Mouse (Mus musculus) heart, postnatal 36 days (tissue): Measurements from ENCODE around the gene Asb8. TPM values are rescaled to one million over a fixed set of nuclear protein-coding genes. Genes with fewer than 3 reads are reported as not detected.

Experiments
- DNase-seq, 2 experiments: peaks; one replicate each; pipeline ENCODE4 v3.0.0; 2021 to 2022
- intact Hi-C: fragments of 180-260 bp; cut with DNase I; formaldehyde crosslinking; loops from one replicate; pipeline ENCODE4 v1.15.1; 2025
- total RNA-seq, 2 experiments: library from RNA; stranded (reverse); gene quantifications; 2 replicates each; pipeline ENCODE4 v1.2.3; 2021

The Asb8 gene
- total RNA-seq, 2 experiments from 2014 or later: 98.7 to 109 TPM

DNA sequence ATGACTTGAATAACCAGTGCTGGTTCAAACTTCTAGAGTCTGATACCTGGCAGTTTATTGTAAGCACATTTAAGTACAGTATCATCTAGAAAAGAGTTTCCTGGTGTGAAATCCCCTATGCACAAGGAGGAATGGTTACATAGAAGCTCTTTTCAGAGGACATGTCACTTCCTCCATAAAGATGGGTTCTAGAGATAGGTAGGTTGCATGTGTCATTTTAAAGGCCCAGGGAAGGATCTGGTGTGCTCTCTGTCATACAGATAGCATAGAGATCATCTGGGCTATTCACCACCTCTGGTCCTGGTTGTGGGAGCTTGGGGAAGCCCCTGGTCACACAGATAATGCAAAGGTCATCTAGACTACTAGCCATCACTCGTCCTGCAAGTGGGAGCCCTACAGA, 8.2 kb downstream of the Asb8 start:
- intact Hi-C loops: no loop called here
- DNase-seq: no peak

DNA sequence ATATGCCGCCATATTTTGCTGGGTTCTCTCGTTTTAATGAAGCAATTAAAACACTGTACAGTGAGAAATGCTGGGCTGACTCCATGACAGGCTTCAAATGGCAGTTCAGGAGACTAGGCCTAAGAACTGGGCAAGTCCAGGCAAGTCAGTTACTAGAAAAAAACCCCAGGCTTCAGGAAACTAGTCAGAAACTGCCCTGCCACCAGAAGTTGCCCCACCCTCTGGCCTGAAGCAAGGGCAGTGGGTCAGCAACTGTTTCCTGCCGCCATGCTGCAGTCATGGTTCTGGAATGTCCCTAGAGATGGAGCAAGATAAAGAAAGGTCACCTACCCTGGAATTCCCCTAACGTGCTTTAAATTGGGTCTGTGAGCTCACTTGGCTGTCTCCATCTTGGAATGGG, 9.5 kb downstream of the Asb8 start:
- intact Hi-C loops: no loop called here
- no peak for DNase-seq

DNA sequence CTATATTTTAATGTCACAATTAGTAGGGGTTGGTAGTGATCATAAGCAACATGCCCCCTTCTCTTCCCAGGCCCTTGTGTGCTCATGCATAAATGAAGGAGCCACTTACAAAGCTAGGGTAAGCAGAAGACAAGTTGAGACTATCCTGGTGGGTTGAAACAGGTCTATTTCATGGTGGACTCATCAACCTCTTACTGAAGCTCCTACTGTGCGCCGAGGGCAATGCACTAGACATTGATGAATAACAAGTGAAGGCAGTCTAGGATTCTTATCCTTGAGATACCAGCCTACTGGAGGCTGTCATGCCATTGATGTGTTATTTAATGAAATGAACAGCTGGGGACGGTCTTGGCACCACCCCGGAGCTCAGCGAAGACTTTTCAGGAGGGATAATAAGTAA, 10.2 kb downstream of the Asb8 start:
- no peak for DNase-seq
- intact Hi-C loops: no loop called here

DNA sequence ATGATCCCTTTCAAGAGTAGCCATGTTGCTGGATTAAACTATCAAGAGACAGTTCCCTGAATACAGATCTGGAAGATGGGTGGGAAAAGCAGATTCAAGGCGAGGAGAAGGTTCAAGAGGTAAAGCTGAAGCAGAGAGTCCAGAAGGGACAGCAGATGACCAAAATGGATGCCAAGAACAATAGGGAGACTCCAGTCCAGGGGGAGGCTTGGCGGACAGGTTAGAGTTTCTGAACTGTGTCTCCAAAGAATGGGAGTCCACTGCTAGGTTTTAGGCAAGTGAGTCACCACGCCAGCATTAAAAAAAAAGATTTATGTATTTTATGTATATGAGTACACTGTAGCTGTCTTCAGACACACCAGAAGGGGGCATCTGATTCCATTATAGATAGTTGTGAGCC, 10.8 kb downstream of the Asb8 start:
- intact Hi-C loops: loop anchor here (5.0 kb wide), 1 partner anchor 192 kb away; the partner anchor contains the start of gene Tmem106c

DNA sequence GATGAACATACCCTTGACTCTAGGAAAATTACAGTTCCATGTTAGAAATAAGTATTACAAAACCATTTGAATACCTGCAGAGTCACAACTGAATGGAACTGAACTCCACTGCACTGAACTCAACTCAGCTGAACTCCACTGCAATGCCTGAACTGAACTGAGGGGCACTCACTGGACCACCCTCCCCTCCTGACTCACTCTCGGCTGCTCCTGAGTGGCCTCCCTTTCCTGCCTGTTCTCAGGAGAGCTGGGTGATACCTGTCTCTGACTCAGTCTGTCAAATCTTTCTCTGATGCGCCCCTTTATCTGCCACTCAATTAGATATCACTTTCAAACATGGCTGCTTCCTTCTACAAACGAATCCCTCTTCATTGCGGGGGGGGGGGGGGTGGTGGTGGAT, 11.3 kb downstream of the Asb8 start:
- intact Hi-C loops: loop anchor here (5.0 kb wide), 1 partner anchor 192 kb away; the partner anchor contains the start of gene Tmem106c
- DNase-seq: no peak

More for the DNA sequence above, 10.8 kb downstream of the Asb8 start:
- no peak for DNase-seq

DNA sequence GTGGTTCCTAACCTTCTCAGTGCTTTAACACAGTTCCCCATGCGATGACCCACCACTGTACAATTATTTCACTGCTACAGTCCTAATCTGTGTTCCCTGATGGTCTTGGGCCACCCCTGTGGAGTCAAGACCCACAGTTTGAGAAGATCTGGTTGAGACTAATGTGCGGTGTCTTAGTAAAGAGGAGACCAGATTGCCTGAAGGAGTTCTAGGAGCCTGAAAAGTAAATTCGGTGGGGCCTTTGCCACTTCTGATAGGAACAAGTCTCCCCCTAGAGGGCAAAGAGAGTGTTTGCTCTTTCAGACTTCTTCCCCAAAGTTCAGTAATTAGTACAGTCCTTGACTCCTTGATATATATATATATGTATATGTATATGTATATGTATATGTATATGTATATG, 11.8 kb downstream of the Asb8 start:
- DNase-seq: no peak

DNA sequence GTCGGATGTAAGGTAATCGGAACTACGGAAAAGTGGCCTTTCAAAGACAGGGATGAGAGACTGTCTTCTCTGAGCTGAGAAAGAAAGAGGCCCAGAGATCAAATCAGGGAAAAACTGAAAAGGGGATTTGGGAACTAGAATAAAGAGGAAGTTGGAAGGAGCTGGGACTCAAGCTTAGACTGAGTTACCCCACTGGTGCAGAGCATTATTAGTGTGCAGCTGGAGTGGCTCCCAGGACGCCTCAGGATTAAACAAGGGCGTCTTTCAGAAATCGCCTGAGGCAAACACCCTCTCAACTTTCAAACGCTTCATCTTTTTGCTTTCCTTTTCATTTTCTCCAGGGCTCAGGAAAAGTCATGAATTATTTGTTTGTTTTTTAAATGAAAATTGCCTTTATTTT, 12.5 kb downstream of the Asb8 start:
- intact Hi-C loops: loop anchor here (1.0 to 5.0 kb wide), 2 partner anchors 64 to 191 kb away; partner anchors contain the start of gene Tmem106c
- DNase-seq: no peak

More for the DNA sequence above, 11.8 kb downstream of the Asb8 start:
- intact Hi-C loops: loop anchor here (1.0 to 5.0 kb wide), 2 partner anchors 64 to 191 kb away; partner anchors contain the start of gene Tmem106c

DNA sequence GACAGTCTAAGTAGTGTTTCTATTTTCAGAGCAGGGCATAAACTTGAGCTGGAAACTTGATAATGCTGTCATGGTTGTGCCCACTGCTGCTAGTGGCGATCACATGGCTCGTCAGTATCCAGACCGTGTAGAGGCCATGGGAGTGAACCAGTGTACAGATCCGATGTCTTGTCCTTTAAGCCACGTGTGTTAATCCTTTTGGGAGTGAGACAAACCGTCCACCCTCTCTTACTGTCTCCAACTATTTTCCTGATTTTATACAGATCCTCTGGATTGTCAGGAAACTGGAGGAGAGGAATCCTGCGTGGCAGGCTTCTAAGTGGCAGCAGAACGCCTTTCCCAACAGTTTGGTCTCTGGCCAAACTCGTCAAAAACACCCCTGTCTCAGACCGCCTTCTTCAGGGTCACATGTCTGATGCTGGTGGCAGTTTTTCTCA, 16.2 kb downstream of the Asb8 start:
- peak; percentile 42 to 59 for DNase-seq
- intact Hi-C loops: no loop called here

DNA sequence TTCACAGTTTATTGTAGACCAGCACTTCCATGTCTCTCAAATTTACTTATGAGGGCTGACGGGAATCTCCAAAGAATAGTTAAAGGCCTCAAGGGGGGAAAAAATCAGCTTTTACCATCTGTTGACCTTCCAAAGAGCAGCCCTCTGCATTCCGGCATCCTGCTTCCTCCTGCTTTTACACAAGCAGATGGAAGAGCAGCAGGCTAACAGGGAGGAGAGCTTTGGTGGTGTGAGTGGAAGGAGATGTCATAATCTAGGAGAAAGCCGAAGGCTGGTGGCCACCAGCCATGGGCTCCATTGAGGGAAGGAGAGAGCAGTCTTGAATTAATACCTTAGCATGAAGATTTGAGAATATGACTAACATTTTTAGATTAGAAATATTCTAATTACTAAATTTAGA, 17.1 kb downstream of the Asb8 start:
- intact Hi-C loops: no loop called here
- DNase-seq: no peak

DNA sequence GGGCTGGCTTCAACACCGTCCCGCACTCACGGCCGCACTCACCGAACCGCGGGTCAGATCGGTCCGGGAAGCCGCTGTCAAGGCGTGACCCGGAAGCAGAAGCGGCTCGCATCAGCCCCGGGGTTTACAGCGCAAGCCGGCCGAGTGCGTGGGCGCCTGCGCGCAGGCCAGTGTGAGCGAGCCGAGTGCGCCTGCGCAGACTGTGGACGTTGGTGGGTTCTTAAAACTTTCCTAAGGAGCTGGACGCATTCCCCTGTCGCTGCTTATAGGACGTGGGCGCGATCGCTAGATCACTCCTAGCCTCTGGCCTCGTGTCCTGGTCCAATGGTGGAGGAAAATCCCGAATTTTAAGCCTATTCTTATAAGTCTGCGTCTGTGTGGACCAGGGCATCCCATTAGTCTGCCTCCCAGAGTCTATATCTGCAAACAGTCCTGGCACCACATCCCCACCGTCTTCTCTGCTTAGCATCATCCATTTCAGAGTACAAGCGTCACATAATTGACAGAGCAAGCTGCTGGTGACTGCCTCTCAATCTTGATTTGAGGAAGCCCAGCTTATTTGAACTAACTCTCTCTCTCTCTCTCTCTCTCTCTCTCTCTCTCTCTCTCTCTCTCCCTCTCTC, 19.8 kb downstream of the Asb8 start:
- intact Hi-C loops: loop anchor here (2.0 kb wide), 1 partner anchor 37 kb away; no protein-coding TSS in a partner anchor
- DNase-seq: peak; percentile 92 to 93

DNA sequence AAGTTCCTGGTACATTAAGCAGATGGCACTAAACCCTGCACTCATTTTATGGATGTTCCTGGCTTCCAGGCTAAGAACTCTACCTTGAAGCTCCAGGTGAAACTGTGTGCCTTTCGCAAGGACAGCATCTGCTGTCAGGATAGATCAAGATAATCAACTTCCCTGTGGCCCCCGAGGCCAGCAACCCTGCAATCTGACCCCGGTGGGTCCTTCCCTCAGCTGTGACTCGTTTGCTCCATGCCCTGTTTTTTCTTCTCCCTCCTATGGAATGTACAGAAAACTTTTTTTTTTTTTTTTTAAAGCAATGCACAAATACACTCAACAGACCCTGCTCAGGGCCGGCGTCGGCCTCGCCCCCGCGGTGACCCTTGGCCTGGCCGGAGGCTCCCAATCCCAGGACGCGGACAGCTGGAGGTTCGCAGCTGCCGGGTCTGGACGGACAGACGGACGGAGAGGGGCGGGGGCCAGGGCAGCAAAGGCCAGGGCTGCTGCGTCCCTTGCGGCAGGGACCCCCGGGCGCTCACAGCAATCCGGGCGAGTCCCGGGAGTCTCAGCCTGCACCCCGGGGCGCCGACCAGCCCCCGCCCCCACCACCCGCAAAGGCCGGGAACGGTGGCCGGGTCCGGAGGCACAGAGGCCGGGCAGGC, 20.4 kb downstream of the Asb8 start:
- no peak for DNase-seq
- intact Hi-C loops: loop anchor here (2.0 kb wide), 1 partner anchor 36 kb away; no protein-coding TSS in a partner anchor

DNA sequence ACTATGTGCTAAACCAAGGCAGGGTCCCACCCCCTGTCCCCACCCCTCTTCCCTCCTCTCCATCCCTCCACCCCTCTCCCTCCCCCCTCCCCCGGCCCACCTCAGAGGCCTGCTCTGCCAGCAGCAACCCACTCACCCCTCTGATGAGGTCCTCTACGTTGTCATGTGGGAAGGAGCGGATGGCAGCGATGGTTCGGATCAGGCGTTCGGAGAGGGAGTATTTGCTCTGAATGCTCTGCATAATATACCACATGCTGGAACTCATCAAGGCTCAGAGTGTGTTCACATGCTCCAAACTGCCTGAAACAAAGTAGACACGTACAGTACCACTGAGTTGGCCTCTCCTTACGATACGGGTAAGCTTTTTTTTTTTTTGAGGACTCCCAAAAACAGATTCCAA, 22.9 kb downstream of the Asb8 start:
- DNase-seq: no peak
- intact Hi-C loops: no loop called here

DNA sequence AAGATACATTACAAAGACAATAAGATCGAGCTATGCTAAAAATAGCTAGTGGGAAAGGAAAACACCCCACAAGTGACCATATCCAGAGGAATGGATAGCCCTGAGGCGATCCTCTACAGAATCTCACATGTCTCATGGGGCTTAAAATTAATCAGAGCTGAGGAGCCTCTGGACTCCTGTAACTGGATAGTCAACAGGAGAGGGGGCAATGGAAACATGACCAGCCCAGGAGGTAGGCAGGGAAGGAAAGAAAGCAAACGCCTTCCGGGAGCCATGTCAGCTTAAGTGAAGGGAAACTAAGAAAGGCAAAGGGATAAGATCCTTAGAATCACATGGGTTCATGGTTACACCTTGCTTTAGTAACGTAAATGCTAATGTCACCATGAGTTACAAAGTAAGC, 24.6 kb downstream of the Asb8 start:
- no peak for DNase-seq
- intact Hi-C loops: no loop called here

DNA sequence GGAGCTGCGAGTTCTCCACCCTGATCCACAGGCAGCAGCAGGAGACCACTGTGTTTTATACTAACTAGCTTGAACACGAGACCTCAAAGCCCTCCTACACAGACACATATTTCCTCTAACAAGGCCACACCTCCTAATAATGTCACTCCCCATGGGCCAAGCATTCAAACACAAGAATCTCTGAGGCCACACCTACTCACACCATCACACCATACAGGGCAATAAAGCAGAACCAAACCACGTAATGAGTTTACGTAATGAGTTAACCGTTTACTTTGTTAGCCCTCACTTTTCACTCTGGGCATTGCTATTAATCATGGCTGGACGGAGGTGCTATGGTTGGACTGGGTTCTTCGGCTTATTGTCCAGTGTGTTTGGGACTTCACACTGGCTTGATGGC, 25.7 kb downstream of the Asb8 start:
- no peak for DNase-seq
- intact Hi-C loops: no loop called here

DNA sequence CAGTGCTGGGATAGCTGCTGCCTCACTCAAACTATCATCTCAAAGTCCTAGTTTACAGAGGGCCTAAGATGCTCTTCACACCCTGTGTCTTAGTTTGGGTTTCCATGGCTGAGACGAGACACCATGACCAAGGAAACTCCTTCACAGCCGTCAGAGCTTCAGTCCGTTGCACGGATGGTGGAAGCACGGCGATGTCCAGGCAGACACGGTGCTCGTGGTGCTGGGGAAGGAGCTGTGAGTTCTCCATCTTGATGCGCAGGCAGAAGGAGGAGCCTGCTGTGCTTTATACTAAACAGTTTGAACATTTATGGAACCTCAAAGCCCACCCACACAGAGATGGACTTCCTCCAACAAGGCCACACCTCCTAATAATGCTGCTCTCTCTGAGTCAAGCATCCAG, 28.6 kb downstream of the Asb8 start:
- intact Hi-C loops: no loop called here
- no peak for DNase-seq

DNA sequence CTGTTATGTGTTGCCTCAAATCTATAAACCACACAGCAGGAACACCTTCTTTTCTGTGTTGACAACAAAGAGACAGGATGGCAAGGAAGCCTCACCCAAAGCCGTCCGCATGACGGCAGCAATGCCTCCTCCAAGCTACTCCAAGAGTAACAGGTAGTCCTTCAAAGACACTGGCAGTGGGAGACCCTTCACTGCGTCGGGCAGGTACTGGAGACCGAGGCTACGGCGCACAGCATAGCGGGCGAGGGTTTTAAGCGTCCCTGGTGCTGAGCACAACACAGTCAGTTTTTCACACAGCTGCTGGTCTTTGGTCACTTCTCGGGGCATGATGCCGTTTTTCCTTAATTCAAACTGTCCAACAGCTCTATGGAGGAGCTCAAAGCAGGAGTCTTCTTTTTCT, 29.8 kb downstream of the Asb8 start:
- intact Hi-C loops: no loop called here
- DNase-seq: no peak

DNA sequence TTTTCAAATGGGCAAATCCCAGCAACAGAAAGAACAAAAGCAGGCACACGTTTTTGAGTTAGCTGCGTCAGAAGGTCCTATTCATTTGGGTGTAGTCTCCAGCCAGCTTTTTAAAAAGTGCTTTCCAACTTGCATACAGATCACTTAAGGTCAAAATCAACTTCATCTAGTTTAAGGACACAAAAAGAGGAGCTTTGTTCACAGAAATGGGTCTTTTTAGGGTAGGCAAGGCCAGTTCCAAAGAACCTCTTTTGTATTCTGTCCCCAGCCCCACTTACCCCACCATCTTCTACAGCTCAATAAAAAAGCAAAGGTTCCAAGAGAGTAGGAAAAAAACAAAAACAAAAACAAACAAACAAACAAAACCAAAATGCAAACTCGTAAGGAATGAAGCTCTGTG, 30.8 kb downstream of the Asb8 start:
- intact Hi-C loops: no loop called here
- no peak for DNase-seq

DNA sequence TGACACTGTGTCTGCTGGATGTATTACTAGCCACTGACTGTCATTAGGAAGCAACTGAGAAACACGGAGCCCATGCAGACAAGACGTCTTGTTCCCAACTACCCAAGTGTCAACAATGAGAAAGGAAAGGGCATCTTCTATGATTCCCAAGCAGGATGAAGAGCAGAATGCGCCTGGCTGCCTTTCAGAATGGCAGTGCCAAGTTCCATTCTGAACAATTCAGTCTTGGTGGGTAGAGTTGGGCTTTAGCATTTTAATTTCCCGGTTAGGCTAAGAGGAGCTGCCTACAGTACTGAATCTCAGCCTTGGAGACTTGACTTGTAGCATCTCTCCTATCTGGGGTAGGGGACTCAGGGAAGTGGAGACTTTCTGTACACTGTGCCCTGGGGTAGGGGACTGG, 31.4 kb downstream of the Asb8 start:
- intact Hi-C loops: no loop called here
- DNase-seq: no peak

DNA sequence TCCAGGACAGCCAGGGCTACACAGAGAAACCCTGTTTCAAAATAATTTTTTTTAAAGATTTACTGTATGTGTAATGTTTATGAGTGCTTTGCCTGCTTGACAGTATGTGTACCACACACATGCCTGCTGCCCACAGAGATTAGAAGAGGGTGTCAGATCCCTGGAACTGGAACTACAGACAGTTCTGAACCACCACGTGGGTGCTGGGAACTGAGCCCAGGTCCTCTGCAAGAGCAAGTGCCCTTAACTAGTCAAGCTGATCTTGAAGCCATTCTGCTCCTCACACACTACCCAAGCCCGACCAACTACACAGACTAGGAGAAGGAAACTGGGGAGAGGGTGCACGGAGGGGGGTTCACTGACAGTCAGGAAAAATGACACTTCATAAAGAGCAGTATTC, 32.0 kb downstream of the Asb8 start:
- intact Hi-C loops: no loop called here
- no peak for DNase-seq

DNA sequence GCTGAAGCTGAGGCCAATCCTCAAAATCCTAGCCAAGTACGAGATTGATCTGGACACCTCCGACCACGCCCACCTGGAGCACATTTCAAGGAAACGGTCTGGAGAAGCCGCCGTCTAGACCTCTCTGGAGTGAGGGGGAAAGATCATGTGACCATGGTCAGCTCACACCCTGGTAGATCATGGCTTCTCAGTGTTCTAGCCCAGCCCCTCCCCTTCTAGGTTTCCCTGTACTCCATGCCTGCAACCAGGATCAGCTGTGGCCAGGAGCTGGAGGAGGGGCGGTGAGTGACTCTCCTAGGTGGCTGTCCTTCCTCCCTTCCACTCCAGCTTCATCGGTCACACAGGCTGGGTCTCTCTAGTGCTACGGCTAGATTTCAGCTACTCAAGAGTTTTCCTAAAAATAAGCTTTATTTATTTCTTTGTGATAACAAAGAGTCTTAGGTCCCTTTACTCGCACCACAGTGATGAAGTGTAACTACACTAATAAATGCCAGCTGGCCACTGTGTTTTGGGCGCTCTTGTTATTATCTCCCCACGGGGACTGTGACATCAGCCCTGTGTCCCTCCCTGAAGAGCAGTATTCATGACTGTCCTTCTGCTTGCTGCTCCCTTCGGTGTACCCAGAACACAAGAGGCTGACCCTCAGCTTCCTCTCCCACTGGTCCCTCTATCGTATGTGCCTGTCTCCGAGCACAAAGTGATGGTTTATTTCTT, 33.3 kb downstream of the Asb8 start:
- DNase-seq: no peak
- intact Hi-C loops: loop anchor here (2.0 kb wide), 1 partner anchor 15 kb away; no protein-coding TSS in a partner anchor

DNA sequence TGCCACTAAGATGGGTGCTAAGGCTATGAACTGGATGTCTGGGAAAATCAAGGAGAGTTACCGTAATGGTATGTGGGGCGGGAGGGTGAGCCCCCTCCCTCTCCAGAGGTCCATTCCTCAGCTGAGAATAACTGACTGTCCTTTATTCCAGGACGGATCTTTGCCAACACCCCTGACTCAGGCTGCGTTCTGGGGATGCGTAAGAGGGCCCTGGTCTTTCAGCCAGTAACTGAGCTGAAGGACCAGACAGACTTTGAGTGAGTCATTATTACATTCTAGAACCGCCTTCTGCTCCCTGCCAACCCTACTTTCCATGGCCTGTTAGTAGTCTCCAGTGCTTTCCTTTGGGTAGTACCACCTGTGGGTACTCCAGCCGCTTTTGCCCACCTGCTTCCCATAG, 34.0 kb downstream of the Asb8 start:
- no peak for DNase-seq
- intact Hi-C loops: loop anchor here (2.0 kb wide), 1 partner anchor 15 kb away; no protein-coding TSS in a partner anchor
